Mouse (Mus musculus) Muller cell, postnatal 12 days (primary cell): ENCODE results near the gene Iqce.

ENCODE experiments used
- DNase-seq: peaks from one replicate; pipeline ENCODE4 v3.0.0-alpha.2; 2015; ENCODE audit errors: inconsistent ontology term

Iqce gene

DNA sequence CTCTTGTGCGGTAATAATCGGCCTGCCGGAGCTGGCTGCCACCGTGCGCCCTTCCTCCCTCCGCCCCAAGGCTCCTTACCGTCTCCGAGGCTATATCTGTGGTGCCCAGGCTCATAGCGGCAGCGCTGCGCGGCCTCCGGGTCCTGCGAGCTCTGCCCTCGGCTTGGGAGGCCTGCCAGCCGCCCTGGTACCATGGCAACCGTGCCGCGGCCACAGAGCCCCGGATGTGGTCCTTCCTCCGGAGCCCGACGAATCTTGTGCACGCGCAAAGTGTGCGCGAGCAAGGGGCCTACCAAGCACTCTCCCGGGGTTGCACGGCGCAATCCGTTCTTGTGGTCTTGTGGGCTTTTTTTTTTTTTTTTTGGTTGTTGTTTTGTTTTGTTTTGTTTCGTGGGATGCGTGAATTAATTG, at the start of gene Iqce:
Gene Iqce, minus strand, starts transcription at position 276 of the 411 bp plus-strand sequence.
- DNase-seq = peak; percentile 95

DNA sequence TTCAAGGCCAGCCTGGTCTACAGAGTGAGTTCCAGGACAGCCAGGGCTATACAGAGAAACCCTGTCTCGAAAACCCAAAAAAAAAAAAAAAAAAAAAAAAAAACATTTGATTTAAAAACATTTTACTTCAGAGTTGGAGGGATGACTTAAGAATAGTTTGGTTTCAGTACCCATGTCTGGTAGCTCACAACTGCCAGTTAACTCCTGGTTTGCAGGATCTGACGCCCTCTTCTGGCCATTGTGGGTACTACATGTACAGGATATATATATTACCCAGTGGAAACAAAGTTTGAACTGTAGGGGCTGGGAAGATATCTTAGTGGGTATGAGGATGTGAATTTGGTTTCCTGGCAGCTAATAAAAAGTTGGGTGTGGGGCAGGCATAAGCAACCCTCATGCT, 48.7 kb upstream of the Iqce start:
- DNase-seq = no peak

DNA sequence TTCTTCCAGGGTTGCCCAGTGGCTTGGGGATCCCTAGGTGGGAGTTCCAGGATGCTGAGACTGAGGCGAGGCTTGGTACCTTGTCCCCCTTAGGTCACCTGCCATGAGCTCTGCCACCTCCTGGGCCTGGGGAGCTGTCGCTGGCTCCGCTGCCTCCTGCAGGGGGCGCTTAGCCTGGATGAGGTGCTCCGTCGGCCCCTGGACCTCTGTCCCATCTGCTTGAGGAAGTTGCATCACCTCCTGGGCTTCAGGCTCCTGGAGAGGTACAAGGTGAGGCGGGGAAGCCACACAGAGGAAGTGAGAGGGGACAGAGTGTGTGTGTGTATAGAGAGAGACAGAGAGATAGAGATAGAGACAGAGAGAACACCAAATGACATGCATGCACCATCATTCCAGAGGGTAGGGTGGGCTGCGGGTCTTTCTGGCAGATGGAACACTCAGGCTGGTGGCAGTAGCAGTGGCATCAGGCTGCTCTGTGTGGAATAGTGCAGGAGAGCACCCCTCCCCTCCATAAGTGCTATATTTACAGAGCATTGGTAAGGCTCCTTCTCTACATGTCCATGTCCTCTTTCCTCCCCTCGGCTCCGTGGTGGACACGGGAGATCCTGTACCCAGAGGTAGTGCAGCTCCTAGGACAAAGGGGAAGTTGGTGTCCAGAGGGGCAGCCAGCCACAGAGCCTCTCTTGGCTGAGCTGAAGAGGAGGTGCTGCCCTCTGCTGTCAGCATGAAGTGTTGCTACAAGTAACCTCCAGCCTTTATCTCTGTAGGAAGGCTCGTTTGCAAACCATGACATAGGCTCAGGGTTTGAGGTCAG, 47.1 kb upstream of the Iqce start:
- DNase-seq = peak; percentile 46

DNA sequence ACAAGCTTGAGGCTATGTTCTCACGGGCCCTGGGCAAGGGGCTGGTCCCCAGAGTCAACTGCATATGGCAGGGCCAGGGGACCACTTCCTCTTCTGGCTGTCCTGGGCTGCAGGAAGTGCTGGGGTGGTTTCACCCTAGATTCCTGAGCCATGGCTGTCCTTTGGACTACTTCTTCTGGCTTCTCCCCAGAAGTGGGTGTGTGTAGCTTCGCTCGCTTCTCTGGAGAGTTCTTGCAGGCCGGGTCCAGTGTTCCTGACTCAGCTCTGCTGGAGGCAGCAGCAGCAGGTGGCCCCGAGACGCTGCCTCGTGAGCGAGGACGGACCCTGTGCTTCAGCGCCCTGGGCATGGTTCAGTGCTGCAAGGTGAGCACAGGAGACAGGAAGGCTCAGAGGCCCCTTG, 46.2 kb upstream of the Iqce start:
- DNase-seq = no peak

DNA sequence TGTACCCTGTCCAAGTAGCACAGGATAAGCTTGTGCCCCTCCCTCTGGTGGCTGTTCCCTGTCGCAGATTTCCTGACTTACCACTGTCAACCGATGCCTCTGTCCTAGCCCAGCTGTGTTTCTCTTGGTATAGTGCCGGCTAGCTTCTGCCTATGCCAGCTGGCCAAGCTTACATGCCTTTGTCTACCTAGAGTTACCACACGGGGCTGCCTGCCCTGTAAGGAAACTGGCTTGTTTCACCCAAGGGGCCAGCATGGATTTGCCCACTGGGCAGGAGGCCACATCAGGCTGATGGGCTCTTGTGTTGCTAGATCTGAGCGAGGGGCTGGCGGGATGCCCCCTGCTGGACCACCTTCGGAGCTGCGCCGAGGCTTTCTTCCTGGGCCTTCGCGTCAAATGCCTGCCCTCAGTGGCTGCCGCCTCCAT, 41.5 kb upstream of the Iqce start:
- DNase-seq = no peak

DNA sequence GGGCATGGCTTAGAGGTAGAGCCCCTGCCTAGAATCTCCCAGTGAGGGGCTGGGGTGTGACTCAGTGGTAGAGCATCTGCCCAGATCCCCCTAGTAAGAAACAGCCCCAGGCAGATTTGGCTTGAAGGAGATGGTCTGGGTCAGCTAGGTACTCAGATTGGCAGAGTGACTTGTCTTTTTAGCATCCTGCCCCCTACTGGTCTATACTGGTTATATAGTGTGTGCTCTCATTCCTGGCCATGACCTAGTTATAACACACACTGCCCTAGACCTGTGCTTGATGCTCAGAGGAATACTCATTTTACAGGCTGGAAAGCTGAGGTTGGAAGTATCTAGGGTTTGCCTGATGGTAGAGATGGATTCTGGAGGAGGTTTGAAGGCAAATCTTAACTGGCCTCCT, 39.7 kb upstream of the Iqce start:
- DNase-seq = no peak

DNA sequence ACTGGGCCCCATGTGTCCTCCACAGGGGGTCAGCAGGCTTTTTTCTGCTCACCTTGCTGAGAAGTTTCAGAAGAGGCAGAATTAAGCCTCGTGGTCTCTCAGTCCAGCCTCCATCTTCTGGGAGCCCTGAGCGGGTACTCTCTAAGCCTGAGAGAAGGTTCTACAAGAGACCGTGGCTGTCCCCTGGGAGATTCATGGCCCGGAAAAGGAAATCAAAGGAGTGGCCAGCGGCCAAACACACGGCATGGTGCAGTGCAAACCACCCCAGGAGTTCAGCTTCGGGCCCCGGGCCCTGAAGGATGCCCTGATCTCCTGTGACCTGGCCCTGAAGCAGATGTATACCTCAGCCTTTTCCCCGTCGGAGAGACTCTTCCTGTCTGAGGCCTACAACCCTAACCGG, 38.9 kb upstream of the Iqce start:
- DNase-seq = no peak

DNA sequence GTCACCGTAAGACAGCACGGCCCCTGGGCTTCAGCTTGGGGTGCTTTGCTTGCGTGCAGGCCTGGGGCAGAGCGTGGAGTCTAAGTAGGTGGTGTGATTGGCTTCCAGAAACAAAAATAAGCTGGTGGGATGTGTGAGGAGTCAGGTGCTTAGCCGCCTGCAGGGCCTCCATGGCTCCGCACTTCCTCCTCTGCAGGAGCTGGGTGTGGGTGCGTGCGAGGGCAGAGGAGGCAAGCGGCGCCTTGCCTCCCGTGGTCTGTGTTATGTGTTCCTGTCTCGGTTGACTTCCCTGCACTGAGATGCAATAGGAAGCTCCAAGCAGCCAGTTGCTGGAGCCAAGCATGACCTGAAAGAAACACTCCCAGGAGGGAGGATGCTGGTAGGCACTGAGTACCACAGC, 37.6 kb upstream of the Iqce start:
- DNase-seq = no peak

DNA sequence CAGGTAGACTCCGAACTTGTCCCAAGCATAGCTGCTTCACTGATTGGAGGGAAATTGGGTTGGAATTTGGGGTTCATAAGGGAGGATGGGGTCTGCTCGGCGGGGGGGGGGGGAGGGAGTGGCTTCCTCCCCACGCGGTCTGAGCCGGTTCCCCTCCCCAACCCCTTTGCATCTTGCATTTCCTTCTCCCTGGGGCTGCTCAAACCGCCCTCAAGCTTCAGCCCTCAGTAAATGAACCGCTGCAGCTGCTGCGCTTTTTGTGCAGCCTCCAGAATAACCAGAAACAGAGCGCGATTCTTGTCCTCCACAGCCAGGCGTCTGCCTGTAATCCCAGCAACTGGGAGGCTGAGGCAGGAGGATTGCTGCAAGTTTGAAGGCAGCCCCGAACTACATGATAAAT, 34.0 kb upstream of the Iqce start:
- no peak for DNase-seq

DNA sequence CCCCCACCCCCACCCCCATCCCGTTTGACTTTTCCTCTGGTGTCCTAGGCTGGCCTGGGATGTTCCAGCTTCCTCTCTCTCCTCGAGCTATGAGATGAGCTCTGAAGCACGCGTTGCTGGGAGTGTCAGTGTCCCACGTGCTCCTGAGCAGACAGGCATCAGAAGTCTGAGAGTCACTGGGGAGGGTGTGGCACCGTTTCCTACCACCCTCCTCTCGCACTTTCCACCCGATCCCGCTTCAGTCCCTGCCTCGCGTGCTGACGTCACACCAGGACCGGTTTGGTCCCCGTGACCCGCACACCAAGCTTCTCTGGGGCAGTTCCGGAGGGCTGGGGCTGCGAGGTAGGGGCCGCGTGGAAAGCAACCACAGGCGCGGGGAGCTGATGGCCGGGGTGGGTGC, 33.1 kb upstream of the Iqce start:
- peak; percentile 56 for DNase-seq

DNA sequence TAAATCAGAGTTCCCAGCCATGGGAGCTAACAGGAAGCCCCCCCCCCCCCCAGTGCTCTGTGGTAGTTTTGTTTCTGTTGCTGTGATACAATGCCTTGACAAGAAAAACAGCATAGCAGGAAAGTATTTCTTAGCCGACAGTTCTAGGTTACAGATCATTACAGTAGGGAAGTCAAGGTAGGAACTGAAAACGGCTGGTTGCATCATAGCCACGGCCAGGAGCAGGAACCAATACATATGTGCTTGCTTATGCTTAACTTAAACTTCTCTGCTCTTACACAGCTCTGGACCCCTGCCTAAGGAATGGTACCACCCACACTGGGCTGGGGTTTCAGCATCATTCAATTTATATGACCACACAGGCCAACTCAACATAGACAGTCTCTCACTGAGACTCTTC, 31.2 kb upstream of the Iqce start:
- no peak for DNase-seq

DNA sequence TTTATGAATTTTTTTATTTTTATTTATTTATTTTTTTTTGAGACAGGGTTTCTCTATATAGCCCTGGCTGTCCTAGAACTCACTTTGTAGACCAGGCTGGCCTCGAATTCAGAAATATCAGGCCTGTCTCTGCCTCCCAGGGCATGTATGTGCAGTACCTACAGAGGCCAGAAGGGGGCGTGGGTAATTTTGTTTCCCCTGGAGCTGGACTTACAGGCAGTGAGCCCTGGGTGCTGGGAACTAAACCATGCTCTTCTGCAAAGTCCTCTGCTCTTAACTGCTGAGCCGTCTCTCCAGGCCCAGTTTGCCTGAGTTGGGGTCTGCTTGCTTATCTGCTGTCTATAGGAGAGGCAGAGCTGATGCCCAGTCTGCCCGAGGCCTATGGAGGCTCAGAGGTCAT, 30.0 kb upstream of the Iqce start:
- no peak for DNase-seq

DNA sequence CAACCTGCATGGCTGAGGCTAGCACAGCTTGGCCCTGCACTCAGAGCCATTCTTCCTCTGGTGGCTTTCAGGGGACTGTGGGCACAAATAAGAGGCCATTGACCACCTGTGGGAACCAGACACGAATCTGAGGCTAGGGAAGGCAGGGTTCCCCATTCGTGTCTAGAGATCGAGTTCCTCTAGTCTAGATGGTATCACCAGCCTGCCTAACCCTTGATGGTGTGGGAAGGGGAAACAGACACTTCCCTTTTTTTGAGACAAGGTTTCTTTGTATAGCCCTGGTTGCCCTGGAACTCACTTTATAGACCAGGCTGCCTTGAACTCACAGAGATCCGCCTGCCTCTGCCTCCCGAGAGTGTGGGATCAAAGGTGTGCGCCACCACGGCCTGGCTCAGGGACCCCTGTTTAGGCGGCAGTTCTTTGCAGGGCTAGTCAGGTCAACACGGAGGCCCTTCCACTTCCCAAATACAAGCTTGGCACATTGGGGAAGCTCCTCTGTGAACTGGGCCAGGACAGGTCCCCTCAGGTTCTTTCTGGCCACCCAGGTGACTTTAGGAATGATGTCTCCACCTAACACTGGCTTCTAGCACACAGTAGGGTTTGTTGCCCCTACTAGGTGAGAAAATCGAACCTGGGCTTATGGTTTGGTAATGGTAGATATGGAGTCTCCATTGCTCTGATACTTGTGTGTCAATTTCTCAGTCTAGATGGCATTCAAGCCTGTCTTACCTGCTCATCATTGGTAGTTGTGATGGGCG, 29.0 kb upstream of the Iqce start:
- DNase-seq = no peak

DNA sequence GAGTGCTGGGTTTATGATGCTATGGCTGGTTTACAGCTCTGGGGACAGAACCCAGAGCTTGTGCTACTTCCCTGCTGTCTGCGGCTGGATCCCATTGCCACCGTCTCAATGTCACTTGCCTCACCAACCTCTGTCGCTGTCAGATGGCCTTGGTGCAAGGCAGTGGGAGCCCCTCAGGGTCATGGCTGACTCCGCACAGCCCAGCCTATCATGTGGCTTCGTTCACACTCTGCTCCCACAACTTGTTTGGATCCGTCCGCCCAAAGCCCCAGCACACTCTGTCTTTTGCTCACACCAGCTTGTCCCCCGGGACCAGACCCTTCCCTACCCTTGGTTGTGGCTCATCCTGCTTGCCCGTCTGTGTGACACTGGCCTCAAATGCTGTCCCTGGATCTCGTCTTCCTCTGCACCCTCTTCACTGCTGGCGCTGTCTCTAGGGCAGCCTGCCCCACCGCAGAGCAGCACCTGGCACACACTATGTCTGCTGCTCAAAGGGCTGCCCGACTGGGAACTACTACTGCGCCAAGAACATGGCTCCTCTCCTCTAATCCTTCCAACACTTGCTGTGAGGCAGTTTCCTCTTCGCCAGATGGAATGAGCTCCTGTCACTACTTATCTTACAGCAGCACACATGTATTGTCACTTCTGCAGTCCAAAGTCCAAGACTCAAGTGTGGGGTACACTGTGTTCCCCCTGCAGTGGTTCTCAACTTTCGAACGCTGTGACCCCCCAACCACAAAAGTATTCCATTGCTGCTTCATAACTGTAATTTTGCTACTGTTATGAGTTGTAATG, 25.0 kb upstream of the Iqce start:
- no peak for DNase-seq

DNA sequence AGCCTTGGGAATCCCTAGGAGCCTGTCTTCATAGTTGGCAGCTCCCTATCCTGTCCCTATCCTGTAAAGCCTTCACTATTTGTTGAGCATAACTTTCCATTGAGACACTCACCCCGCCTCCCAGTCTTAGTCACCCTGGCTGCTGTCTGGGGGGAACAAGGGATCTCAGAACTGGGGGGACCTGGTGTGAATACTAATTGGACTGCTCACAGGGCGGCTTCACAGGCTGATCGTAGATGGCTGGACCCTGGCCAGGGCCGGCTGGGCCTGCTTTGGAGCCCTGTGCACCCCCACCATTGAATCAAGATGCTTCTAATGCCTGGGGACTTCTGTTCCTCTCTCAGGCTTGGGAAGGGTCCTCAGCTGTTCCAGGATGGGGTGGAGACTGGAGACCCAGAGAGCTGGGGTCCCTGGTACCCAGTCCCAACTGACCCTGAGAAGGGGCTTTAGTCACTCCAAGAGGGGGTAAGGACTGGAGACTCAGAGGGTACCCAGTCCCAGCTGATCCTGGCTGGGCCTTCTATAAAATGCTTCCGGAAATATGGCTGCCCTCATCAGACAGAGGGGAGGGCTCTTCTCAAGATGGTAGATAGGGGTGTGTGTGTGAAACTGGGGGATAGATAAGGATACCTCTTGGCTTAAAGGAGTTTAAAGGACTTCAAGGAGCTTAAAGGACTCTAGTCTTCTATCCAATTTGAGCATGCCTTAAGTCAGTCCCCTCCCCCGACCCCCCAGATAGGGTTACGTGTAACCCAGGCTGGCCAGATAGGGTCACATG, 24.1 kb upstream of the Iqce start:
- DNase-seq = peak; percentile 87

DNA sequence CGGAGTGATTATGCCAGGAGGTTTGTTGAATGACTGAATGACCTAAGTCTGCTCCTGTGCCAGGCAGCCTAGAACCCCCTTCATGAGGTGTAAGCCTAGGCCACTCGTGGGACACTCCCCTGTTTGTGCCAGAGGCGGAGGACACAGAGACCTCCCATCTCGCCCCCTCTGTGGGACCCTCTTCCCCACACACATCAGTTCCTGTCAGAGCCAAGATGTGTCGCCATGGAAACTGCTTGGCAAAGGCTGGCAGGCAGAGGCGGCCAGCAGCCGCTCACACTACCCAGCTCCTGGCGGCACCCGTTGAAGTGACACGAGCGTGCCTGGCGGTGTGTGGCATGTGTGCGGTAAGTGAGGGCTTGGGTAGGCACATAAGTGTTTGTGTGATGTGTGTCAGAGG, 21.6 kb upstream of the Iqce start, which contains the start of gene Amz1:
Gene Amz1, plus strand, starts transcription at position 306 of the 400 bp plus-strand sequence.
- DNase-seq = no peak

DNA sequence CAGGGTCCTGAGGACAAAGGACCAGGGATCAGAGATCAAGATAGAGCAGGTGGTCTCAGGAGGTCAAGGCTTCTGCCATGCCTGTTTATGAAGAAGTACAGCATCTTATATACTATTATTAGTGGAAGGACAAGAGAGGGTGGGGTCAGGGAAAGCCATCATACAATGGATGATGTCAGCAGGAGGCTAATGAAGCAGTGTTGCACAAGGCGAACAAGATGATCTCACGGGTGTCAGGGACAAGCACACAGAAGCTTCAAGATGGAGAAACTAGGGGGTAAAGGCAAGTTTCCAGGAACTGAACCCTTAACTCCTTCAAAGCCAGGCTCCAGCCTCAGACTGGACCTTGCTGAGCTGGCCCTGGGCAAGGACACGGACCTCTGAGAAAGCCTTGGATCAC, 19.9 kb upstream of the Iqce start:
- no peak for DNase-seq

DNA sequence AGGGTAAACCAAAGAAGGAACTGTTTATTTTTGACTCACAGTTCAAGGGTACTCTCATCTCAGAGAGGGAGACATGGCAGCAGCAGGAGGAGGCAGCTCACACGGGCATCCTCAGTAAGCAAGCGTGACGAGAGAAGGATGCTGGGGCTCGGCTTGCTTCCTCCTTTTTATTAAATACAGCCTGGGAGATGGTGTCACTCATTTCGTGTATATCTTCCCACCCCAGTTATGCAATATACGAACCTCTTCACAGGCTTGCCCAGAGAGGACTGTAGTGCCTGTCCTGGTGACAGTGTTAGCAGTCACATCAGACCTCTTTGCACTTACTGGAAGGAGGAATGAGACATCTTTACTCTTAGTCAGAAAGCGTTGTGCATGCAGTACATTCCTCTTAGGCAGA, 18.6 kb upstream of the Iqce start:
- no peak for DNase-seq

DNA sequence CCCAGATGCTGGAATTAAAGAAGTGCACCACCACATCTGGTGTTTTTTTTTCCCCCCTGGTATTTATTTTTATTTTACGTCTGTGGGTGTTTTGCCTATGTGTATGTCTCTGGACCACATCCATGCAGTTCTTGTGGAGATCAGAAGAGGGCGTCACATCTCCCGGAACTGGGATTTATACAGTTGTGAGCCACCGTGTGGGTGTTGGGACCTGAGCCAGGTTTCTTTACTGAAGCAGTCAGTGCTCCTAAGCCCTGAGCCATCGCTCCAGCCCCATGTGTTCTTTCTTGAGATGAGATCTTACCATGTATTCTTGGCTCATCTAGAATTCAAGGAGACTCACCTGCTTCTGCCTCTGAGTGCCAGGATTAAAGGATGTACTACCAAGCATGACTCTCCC, 8.9 kb upstream of the Iqce start:
- DNase-seq = no peak

DNA sequence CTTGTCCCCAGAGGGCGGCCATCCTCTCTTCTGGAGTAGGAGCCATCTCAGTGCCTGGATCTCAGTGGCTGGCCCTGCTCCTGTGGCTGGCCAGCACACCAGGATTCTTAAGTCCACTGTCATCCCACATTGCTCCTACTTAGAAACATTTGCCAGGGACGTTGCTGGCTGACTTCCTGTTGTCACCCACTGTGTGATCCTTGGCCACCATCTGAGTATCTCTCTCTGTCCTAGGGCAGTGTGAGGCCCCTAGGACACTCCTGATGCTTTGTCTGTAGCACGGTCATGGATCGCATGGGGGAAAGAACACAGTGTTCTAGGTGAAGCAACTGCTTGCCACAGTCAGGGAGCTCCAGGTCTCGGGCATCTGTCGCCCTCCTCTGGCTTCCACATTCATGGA, 8.1 kb upstream of the Iqce start:
- DNase-seq = no peak

DNA sequence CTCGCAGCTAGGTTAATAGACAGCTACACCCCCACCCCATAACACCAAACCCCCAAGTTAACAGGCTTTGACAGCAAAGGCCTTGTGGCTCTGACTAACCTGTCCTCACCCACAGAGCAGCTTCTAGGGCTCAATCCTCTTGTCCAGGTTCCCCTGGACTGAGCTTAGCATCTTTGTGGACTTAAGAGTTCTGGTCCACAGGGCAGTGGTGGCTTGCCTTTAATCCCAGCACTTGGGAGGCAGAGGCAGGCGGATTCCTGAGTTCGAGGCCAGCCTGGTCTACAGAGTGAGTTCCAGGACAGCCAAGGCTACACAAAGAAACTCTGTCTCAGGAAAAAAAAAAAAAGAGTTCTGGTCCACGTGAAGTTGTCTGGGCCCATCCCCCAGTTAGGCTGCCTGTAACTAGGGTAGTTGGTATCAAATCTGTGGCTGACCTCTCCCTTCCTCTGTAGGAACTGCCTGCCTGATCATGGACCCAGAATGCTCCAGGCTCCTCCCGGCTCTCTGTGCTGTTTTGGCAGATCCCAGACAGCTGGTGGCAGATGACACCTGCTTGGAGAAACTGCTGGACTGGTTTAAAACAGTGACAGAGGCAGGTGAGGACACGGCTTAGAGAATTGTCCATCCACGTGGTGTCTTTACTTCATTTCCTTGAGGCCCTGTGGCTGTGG, 3.5 kb upstream of the Iqce start:
- DNase-seq = no peak
